Mouse (Mus musculus) ES-E14 (cell line): ENCODE results near the gene Vps33b. TPM values are rescaled to one million over a fixed set of nuclear protein-coding genes. Genes with fewer than 3 reads are reported as not detected.
A peak's percentile ranks its signal among the peaks of the same experiment; 100 is the strongest.

Source experiments
- DNase-seq: peaks from one replicate; pipeline ENCODE4 v3.0.0-alpha.2; 2013; ENCODE audit warnings: low read depth, low spot score
- H3K27ac ChIP-seq: 2 replicates; pipeline ENCODE4 v1.5.1; 2012; ENCODE audit warnings: low read depth, mild to moderate bottlenecking, low read length, moderate library complexity, mixed read lengths; ENCODE audit not compliant: poor library complexity, insufficient read depth, severe bottlenecking
- H3K36me3 ChIP-seq: 2 replicates; pipeline ENCODE4 v1.6.1; 2012; ENCODE audit warnings: mild to moderate bottlenecking, low read length, moderate library complexity, mixed read lengths; ENCODE audit not compliant: control insufficient read depth, poor library complexity, insufficient read depth, severe bottlenecking
- H3K4me1 ChIP-seq, 2 experiments: fragments of 150-350 bp in 1 of 2; sonication (generic) in 1 of 2; 2 replicates each; pipeline ENCODE4 v1.6.1; 2012; ENCODE audit warnings: low read length in 2 of 2, mild to moderate bottlenecking in 1 of 2, mixed read lengths in 1 of 2; ENCODE audit not compliant: control insufficient read depth in 2 of 2, insufficient read depth in 2 of 2, poor library complexity in 1 of 2
- H3K4me3 ChIP-seq, 2 experiments: fragments of 150-350 bp in 1 of 2; sonication (generic) in 1 of 2; 2 replicates each; pipeline ENCODE4 v1.5.1; 2012; ENCODE audit warnings: low read length in 2 of 2, low read depth in 1 of 2, mild to moderate bottlenecking in 1 of 2, mixed read lengths in 1 of 2; ENCODE audit not compliant: insufficient read depth in 1 of 2, poor library complexity in 1 of 2, severe bottlenecking in 1 of 2
- H3K9ac ChIP-seq: 2 replicates; pipeline ENCODE4 v1.6.1; 2012; ENCODE audit warnings: low read depth, mild to moderate bottlenecking, low read length, mixed read lengths; ENCODE audit not compliant: poor library complexity, insufficient read depth, severe bottlenecking
- H3K9me3 ChIP-seq: fragments of 150-350 bp; sonication (generic); 2 replicates; pipeline ENCODE4 v1.6.1; 2012; ENCODE audit warnings: low read depth, mild to moderate bottlenecking, low read length; ENCODE audit not compliant: control insufficient read depth, insufficient read depth
- CHD2 ChIP-seq: IDR thresholded peaks from 2 replicates; pipeline ENCODE4 v1.6.1; 2014; ENCODE audit warnings: mild to moderate bottlenecking, low read depth, low read length, inconsistent platforms
- HCFC1 ChIP-seq: IDR thresholded peaks from 2 replicates; pipeline ENCODE4 v1.6.1; 2012; ENCODE audit warnings: low read length, inconsistent platforms, borderline replicate concordance; ENCODE audit not compliant: insufficient read depth
- MAFK ChIP-seq: IDR thresholded peaks from 2 replicates; pipeline ENCODE4 v1.6.1; 2014; ENCODE audit warnings: mild to moderate bottlenecking, low read depth, low read length, inconsistent platforms; ENCODE audit not compliant: insufficient read depth
- ZC3H11A ChIP-seq: IDR thresholded peaks from 2 replicates; pipeline ENCODE4 v1.6.1; 2012; ENCODE audit warnings: low read depth, mild to moderate bottlenecking, inconsistent platforms, low read length, borderline replicate concordance
- ZNF384 ChIP-seq: IDR thresholded peaks from 2 replicates; pipeline ENCODE4 v1.6.1; 2012; ENCODE audit warnings: low read depth, low read length, inconsistent platforms
- in situ Hi-C, 2 experiments: fragments of 600-800 bp; cut with MboI; formaldehyde crosslinking; loops; one replicate each; pipeline ENCODE4 v1.15.1; 2025; ENCODE audit warnings: low sequenced_read_pairs in 2 of 2, inconsistent platforms in 1 of 2; ENCODE audit not compliant: unreplicated experiment in 2 of 2
- total RNA-seq: library from RNA; depleted of rRNA; stranded (reverse); fragments of 300-350 nt; gene quantifications from 2 replicates; pipeline ENCODE4 v1.2.3, GENCODE M21; 2012

Gene Vps33b
- total RNA-seq, 1 experiment = 21.1 TPM

GRCm38 (mm10) chr7:80325292-80325868 lies 55.9 kb downstream of the Vps33b start:
- in situ Hi-C loops = no loop called here

DNA sequence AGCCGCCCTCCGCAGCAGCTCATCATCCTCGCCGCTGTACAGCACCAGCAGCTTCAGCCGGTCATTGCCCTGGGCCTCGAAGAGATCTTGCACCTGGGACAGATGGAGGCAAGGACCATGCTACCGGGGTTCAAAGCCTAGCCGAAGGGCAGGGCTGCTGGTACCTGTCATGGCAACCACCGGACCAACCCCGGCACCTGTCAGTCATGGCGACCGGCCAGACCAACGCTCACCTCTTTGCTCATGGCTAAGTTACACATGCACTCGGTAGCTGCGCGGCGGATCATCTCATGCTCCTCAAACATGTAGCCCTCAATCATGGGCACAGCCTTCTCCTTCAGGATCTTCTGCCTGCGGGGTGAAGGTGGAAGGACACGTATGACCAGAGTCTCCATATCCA lies 56.6 kb downstream of the Vps33b start:
- no peak overlapping the region for H3K27ac ChIP-seq
- H3K9me3 ChIP-seq = no peaks in the 10 kb centered on the region
- H3K36me3 ChIP-seq = peaks cover 17% of the 10 kb centered on the region
- peak overlapping the region; percentile 4 to 28; a peak in 2 of 4 replicates for H3K4me3 ChIP-seq
- in situ Hi-C loops = no loop called here
- no peak for DNase-seq
- TF ChIP-seq ZC3H11A (no peak), CHD2 (no peak), MAFK (no peak), HCFC1 (no peak)
- no peak overlapping the region for H3K9ac ChIP-seq
- peaks cover 2 to 7% of the 10 kb centered on the region in 2 experiments; a peak in 2 of 4 replicates for H3K4me1 ChIP-seq

More at GRCm38 (mm10) chr7:80325292-80325868, 55.9 kb downstream of the Vps33b start:
- Histone ChIP-seq H3K36me3 (peaks cover 17% of the 10 kb centered on the region), H3K4me3 (peak overlapping the region; percentile 4 to 28; a peak in 2 of 4 replicates), H3K9ac (no peak overlapping the region), H3K9me3 (no peaks in the 10 kb centered on the region), H3K27ac (no peak overlapping the region), H3K4me1 (peaks cover 2 to 7% of the 10 kb centered on the region in 2 experiments; a peak in 2 of 4 replicates)
- no peak for TF ChIP-seq MAFK
- TF ChIP-seq ZNF384 = no peak
- TF ChIP-seq CHD2 = no peak
- no peak for TF ChIP-seq ZC3H11A
- TF ChIP-seq HCFC1 = no peak
- DNase-seq = no peak

DNA sequence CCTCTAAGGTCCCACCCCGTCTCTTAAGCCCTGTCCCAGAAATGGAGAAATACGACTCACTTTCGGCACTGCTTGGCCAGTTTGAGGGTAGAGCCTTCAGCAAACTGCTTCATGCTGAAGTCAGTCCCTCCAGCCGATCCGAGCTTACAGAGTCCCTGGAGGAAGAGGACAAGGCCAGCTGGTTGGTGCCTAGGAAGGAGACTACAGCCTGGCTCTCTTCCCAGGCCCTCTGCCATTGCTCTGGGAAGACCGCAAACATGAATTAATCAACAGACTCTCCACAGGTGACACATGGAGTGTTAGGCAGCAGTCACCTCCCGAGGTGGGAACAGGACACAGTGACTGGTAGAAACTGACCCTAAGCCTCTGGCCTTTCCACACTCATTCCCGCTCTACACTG lies 60.8 kb downstream of the Vps33b start:
- no peak for DNase-seq
- H3K36me3 ChIP-seq = peaks cover 48% of the 10 kb centered on the region

DNA sequence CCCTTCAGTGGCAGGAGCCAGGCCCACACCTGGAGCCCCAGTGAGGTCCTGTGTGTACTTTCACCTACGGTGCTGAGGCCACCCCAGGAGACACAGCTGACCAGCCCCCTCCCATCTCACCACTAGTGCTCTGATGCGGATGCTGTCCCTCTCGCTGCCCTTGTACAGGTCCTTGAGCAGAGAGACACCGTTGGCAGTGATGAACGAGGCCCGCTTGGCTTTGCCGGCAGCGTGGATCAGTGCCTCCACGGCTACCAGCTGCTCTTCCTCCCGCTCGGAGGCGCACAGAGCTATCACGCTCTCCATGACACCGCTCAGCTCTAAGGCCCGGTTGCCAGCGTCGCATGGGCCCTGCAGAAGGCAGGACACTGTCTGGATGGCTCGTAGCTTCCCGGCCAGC lies 62.0 kb downstream of the Vps33b start:
- in situ Hi-C loops = no loop called here
- H3K27ac ChIP-seq = no peak overlapping the region
- H3K9me3 ChIP-seq = no peaks in the 10 kb centered on the region
- H3K9ac ChIP-seq = no peak overlapping the region
- no peaks in the 10 kb centered on the region for H3K4me1 ChIP-seq
- no peak overlapping the region for H3K4me3 ChIP-seq
- no peak for DNase-seq
- TF ChIP-seq ZNF384 (no peak), ZC3H11A (no peak), CHD2 (no peak), MAFK (no peak), HCFC1 (no peak)
- peaks cover 53% of the 10 kb centered on the region for H3K36me3 ChIP-seq

More for the DNA sequence above, 60.8 kb downstream of the Vps33b start:
- TF ChIP-seq CHD2 = no peak
- Histone ChIP-seq H3K9ac (no peak overlapping the region), H3K4me3 (no peak overlapping the region), H3K27ac (no peak overlapping the region), H3K9me3 (no peaks in the 10 kb centered on the region), H3K4me1 (peaks cover 0 to 4% of the 10 kb centered on the region in 2 experiments; a peak in 1 of 4 replicates)
- in situ Hi-C loops = no loop called here

GRCm38 (mm10) chr7:80334848-80335247 lies 65.4 kb downstream of the Vps33b start:
- Histone ChIP-seq H3K36me3 (peaks cover 50% of the 10 kb centered on the region), H3K4me1 (peaks cover 0 to 2% of the 10 kb centered on the region in 2 experiments; a peak in 1 of 4 replicates), H3K4me3 (no peak overlapping the region), H3K9ac (no peak overlapping the region), H3K27ac (no peak overlapping the region), H3K9me3 (no peaks in the 10 kb centered on the region)
- DNase-seq = no peak
- TF ChIP-seq CHD2 = no peak
- in situ Hi-C loops = no loop called here
